Mouse (Mus musculus): ENCODE data around the gene Hist1h1d. TPM values are rescaled to one million over a fixed set of nuclear protein-coding genes. Genes with fewer than 3 reads are reported as not detected.

The Hist1h1d gene
- polyA plus RNA-seq, 1 experiment = 0.12 TPM

DNA sequence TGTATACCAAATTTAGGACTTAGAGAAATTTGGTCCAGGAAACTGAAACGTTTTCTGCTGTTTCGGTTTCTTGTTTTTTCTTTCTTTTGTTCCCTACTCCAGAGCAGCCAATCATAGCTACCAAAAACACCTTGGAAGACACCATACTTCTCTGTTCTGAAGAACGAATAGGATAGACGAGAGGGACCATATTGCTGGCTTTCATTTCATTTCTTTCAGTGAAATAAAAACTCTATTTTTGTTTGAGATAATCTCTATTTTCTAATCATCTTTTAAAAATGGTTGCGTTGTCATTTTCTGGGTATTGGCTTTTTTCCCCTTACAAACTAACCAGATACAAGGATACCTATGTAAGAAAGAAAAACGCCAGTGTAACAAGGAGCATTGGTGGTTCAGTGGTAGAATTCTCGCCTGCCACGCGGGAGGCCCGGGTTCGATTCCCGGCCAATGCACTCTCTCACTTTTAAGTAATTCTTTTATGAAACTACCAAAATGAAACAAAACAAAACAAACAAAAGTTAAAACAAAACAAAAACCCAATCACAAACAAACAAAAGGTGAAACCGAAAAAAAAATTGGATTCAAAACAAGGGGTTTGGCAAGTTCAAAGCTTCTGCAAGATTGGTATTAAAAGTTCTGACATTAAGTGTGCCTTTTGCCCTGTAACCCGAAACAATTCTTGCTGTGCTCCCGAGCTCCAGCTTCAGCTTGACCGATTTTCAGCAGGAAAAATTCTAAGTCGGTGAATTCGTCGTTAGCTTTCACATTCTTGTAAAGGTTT is 36.0 kb upstream of the Hist1h1d start:
- Histone ChIP-seq H3K4me3 (replicated peaks; ENCODE audit: extremely low read depth, low read depth, low read length) (peak overlapping the region; percentile 84), H3K4me1 (ENCODE audit: control insufficient read depth, insufficient read depth, low read length) (no peaks in the 10 kb centered on the region; the same call in 1 of the 2 replicates)
- peak; percentile 71 for DNase-seq
- TF ChIP-seq POLR2A (IDR thresholded peaks at IDR 0.05; ENCODE audit: borderline replicate concordance, extremely low read depth, low read depth, low read length) (no peak), CTCF (IDR thresholded peaks at IDR 0.05; ENCODE audit: insufficient read depth, low read length) (no peak)
- under 1% methylated on average over 19 of the region's 19 CpGs for WGBS

DNA sequence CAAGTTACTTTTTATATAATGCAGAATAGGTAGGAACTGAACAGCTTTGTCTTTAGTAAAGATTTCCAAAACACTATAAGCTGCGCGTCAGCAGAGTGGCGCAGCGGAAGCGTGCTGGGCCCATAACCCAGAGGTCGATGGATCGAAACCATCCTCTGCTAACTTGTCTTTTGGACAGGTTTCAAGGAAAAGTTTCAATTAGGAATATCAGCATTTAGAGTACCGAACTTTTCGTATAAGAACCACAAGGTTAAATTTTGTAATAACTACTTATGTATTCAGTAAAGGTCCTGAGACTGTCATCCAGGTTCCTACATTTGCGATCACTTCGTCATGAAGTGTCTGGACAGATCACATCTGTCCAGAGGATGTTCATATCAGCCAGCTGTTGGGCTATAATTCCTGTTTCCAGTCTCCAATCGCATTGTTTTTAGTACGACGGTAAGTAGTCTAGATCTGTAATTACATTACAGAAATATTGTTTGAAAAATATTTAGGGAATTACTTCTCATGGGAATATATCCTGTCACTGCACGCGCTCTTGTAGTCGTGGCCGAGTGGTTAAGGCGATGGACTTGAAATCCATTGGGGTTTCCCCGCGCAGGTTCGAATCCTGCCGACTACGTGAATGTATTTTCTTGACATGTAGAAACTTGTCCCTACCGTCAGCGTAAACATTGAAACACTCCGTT is 35.3 kb upstream of the Hist1h1d start:
- no peak for TF ChIP-seq CTCF (IDR thresholded peaks at IDR 0.05; ENCODE audit: insufficient read depth, low read length)
- TF ChIP-seq POLR2A (IDR thresholded peaks at IDR 0.05; ENCODE audit: borderline replicate concordance, extremely low read depth, low read depth, low read length) = no peak
- Histone ChIP-seq H3K4me1 (ENCODE audit: control insufficient read depth, insufficient read depth, low read length) (no peaks in the 10 kb centered on the region; the same call in 1 of the 2 replicates), H3K4me3 (replicated peaks; ENCODE audit: extremely low read depth, low read depth, low read length) (peak overlapping the region; percentile 84)
- WGBS = under 1% methylated on average over 27 of the region's 27 CpGs
- peak; percentile 81 for DNase-seq

DNA sequence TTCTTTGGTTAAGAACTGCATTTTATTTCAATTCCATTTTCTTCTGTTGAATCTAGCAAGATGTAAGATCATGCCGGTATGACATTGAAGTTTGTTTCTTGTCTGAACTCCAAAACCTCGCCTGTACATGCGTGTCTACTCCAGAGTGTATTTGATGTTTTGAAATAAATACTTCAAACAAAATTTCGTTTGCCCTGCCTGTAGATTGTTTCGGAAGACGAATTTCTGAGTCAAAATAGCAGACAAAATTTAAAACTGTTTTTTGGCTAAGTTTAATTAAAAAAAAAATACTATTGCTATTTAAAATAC is 34.8 kb upstream of the Hist1h1d start:
- H3K4me3 ChIP-seq (replicated peaks; ENCODE audit: extremely low read depth, low read depth, low read length) = peak overlapping the region; percentile 84
- DNase-seq = no peak
- 1% methylated on average over 6 of the region's 6 CpGs for WGBS

DNA sequence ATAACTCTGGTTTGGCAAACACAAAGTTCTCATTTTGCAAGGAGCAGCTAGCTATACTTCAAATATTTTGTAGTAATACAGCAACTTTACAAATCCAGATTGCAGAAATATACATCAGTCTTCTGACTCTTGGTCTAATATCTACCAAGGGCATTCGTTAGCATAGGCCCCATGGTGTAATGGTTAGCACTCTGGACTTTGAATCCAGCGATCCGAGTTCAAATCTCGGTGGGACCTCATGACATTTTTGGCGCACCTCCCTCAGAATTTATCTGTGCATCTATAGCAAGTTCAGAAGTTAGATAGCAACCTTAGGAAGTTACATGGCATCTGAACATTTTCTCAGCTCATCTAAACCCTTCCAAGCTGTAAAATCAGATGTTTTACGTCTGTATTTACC is 34.2 kb upstream of the Hist1h1d start:
- DNase-seq = peak; percentile 71
- Histone ChIP-seq H3K4me1 (ENCODE audit: control insufficient read depth, insufficient read depth, low read length) (no peaks in the 10 kb centered on the region; the same call in 1 of the 2 replicates), H3K4me3 (replicated peaks; ENCODE audit: extremely low read depth, low read depth, low read length) (peak overlapping the region; percentile 54)
- WGBS = 0% methylated on average over 6 of the region's 6 CpGs
- TF ChIP-seq CTCF (IDR thresholded peaks at IDR 0.05; ENCODE audit: insufficient read depth, low read length) (no peak), POLR2A (IDR thresholded peaks at IDR 0.05; ENCODE audit: borderline replicate concordance, extremely low read depth, low read depth, low read length) (no peak)

More for the DNA sequence above, 34.8 kb upstream of the Hist1h1d start:
- no peaks in the 10 kb centered on the region; the same call in 1 of the 2 replicates for H3K4me1 ChIP-seq (ENCODE audit: control insufficient read depth, insufficient read depth, low read length)
- no peak for TF ChIP-seq CTCF (IDR thresholded peaks at IDR 0.05; ENCODE audit: insufficient read depth, low read length)
- no peak for TF ChIP-seq POLR2A (IDR thresholded peaks at IDR 0.05; ENCODE audit: borderline replicate concordance, extremely low read depth, low read depth, low read length)

GRCm38 (mm10) chr13:23519416-23519815 is 33.6 kb upstream of the Hist1h1d start:
- under 1% methylated on average over 10 of the region's 10 CpGs for WGBS
- no peak for TF ChIP-seq POLR2A (IDR thresholded peaks at IDR 0.05; ENCODE audit: borderline replicate concordance, extremely low read depth, low read depth, low read length)
- no peak for TF ChIP-seq CTCF (IDR thresholded peaks at IDR 0.05; ENCODE audit: insufficient read depth, low read length)
- DNase-seq = peak; percentile 72
- Histone ChIP-seq H3K4me1 (ENCODE audit: control insufficient read depth, insufficient read depth, low read length) (no peaks in the 10 kb centered on the region; the same call in 1 of the 2 replicates), H3K4me3 (replicated peaks; ENCODE audit: extremely low read depth, low read depth, low read length) (peak overlapping the region; percentile 54)

- DNase-seq = peak; percentile 61
- no peak for TF ChIP-seq CTCF (IDR thresholded peaks at IDR 0.05; ENCODE audit: insufficient read depth, low read length)
- TF ChIP-seq POLR2A (IDR thresholded peaks at IDR 0.05; ENCODE audit: borderline replicate concordance, extremely low read depth, low read depth, low read length) = no peak
- 3% methylated on average over 14 of the region's 14 CpGs for WGBS
- Histone ChIP-seq H3K4me1 (ENCODE audit: control insufficient read depth, insufficient read depth, low read length) (peaks cover 3% of the 10 kb centered on the region; the same call in 1 of the 2 replicates), H3K4me3 (replicated peaks; ENCODE audit: extremely low read depth, low read depth, low read length) (no peak overlapping the region)
Observed at GRCm38 (mm10) chr13:23521703-23522102, 31.4 kb upstream of the Hist1h1d start.

GRCm38 (mm10) chr13:23523976-23524375 is 29.1 kb upstream of the Hist1h1d start:
- Histone ChIP-seq H3K4me3 (replicated peaks; ENCODE audit: extremely low read depth, low read depth, low read length) (no peak overlapping the region), H3K4me1 (ENCODE audit: control insufficient read depth, insufficient read depth, low read length) (peaks cover 3% of the 10 kb centered on the region; the same call in 1 of the 2 replicates)
- TF ChIP-seq CTCF (IDR thresholded peaks at IDR 0.05; ENCODE audit: insufficient read depth, low read length) (no peak), POLR2A (IDR thresholded peaks at IDR 0.05; ENCODE audit: borderline replicate concordance, extremely low read depth, low read depth, low read length) (no peak)
- WGBS = 32% methylated on average over 5 of the region's 5 CpGs
- no peak for DNase-seq

- H3K4me3 ChIP-seq (replicated peaks; ENCODE audit: extremely low read depth, low read depth, low read length) = no peak overlapping the region
- WGBS = 12% methylated on average over 5 of the region's 5 CpGs
- TF ChIP-seq CTCF (IDR thresholded peaks at IDR 0.05; ENCODE audit: insufficient read depth, low read length) (peak; percentile 91), POLR2A (IDR thresholded peaks at IDR 0.05; ENCODE audit: borderline replicate concordance, extremely low read depth, low read depth, low read length) (no peak)
- peak; percentile 79 for DNase-seq
- peaks cover 3% of the 10 kb centered on the region for H3K4me1 ChIP-seq (ENCODE audit: control insufficient read depth, insufficient read depth, low read length)
Observed at GRCm38 (mm10) chr13:23524654-23525053, 28.4 kb upstream of the Hist1h1d start.

GRCm38 (mm10) chr13:23525901-23526300 is 27.2 kb upstream of the Hist1h1d start:
- H3K4me3 ChIP-seq (replicated peaks; ENCODE audit: extremely low read depth, low read depth, low read length) = peak overlapping the region; percentile 33
- TF ChIP-seq POLR2A (IDR thresholded peaks at IDR 0.05; ENCODE audit: borderline replicate concordance, extremely low read depth, low read depth, low read length) (no peak), CTCF (IDR thresholded peaks at IDR 0.05; ENCODE audit: insufficient read depth, low read length) (no peak)
- no peak for DNase-seq
- peaks cover 3% of the 10 kb centered on the region for H3K4me1 ChIP-seq (ENCODE audit: control insufficient read depth, insufficient read depth, low read length)
- 7% methylated on average over 10 of the region's 10 CpGs for WGBS

Data from lung, adult 2 months (tissue).